Mouse (Mus musculus) T-helper 17 cell (primary cell): ENCODE measurements around the gene Mpnd.

Experiments used
- in situ Hi-C, 2 experiments: fragments of 300-600 bp; cut with MboI, MseI; formaldehyde crosslinking; loops; 1 replicate in 1 of 2; 2 replicates in 1 of 2; pipeline ENCODE4 v1.15.1; 2025; ENCODE audit warnings: high pct_unique_total_duplicates in 2 of 2

The Mpnd gene

GRCm38 (mm10) chr17:56016793-56017785 is 11.6 kb downstream of the Mpnd start:
- in situ Hi-C loops: loop anchor here in 1 of 2 experiments (10.0 kb wide), 1 partner anchor 52 kb away; no protein-coding TSS in a partner anchor

- in situ Hi-C loops: loop anchor here in 1 of 2 experiments (10.0 kb wide), 1 partner anchor 53 kb away; no protein-coding TSS in a partner anchor
Observed at GRCm38 (mm10) chr17:56017848-56018247, 12.3 kb downstream of the Mpnd start.

GRCm38 (mm10) chr17:56018347-56019131 is 13.0 kb downstream of the Mpnd start:
- in situ Hi-C loops: loop anchor here in 1 of 2 experiments (10.0 kb wide), 1 partner anchor 54 kb away; no protein-coding TSS in a partner anchor

- in situ Hi-C loops: no loop called here
Observed at GRCm38 (mm10) chr17:56020400-56021084, 15.0 kb downstream of the Mpnd start.

GRCm38 (mm10) chr17:56021161-56021910 is 15.8 kb downstream of the Mpnd start:
- in situ Hi-C loops: no loop called here

GRCm38 (mm10) chr17:56022131-56022988 is 16.8 kb downstream of the Mpnd start:
- in situ Hi-C loops: no loop called here

- in situ Hi-C loops: no loop called here
Observed at GRCm38 (mm10) chr17:56022989-56023290, 17.4 kb downstream of the Mpnd start.

- in situ Hi-C loops: no loop called here
Observed at GRCm38 (mm10) chr17:56023386-56023785, 17.9 kb downstream of the Mpnd start.

- in situ Hi-C loops: no loop called here
Observed at GRCm38 (mm10) chr17:56024476-56024875, 19.0 kb downstream of the Mpnd start.

- in situ Hi-C loops: no loop called here
Observed at GRCm38 (mm10) chr17:56024931-56025330, 19.4 kb downstream of the Mpnd start.

- in situ Hi-C loops: no loop called here
Observed at GRCm38 (mm10) chr17:56026303-56026702, 20.8 kb downstream of the Mpnd start.

- in situ Hi-C loops: no loop called here
Observed at GRCm38 (mm10) chr17:56026881-56027280, 21.4 kb downstream of the Mpnd start.

- in situ Hi-C loops: no loop called here
Observed at GRCm38 (mm10) chr17:56027801-56028441, 22.4 kb downstream of the Mpnd start.

- in situ Hi-C loops: no loop called here
Observed at GRCm38 (mm10) chr17:56030238-56030870, 24.8 kb downstream of the Mpnd start.

- in situ Hi-C loops: no loop called here
Observed at GRCm38 (mm10) chr17:56030919-56031318, 25.4 kb downstream of the Mpnd start.

- in situ Hi-C loops: no loop called here
Observed at GRCm38 (mm10) chr17:56031431-56031830, 25.9 kb downstream of the Mpnd start.

- in situ Hi-C loops: no loop called here
Observed at GRCm38 (mm10) chr17:56032127-56032733, 26.7 kb downstream of the Mpnd start.

GRCm38 (mm10) chr17:56032831-56033230 is 27.3 kb downstream of the Mpnd start:
- in situ Hi-C loops: no loop called here
